Mouse (Mus musculus) liver, embryonic 14.5 days (tissue): Measurements from ENCODE around the gene Cdhr2.

ENCODE experiments used
- CTCF ChIP-seq: IDR thresholded peaks from 2 replicates; pipeline ENCODE4 v1.5.1; 2016; ENCODE audit warnings: antibody characterized with exemption, low read depth, control low read depth
- EP300 ChIP-seq: IDR thresholded peaks from 2 replicates; pipeline ENCODE4 v1.6.1; 2016; ENCODE audit warnings: antibody characterized with exemption, low read depth

DNA sequence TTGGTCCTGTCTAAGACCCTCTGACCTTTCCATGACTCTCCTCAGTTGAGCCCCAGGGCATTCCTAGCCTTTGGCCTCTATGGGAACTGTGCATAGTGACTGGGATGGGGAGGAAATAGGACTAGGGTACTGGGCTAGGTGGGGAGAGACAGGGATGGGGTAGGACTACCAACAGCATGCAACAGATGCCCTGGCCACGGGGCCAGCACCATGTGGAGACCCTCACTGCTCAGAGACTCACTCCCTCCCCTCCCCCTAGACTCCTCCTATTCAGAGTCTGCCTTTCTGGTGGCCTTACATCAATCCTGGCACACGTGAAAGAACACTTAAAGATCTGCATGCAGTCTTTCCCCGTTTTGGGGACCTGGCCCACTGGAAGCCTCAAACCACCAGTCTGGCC, 35.7 kb downstream of the Cdhr2 start:
- TF ChIP-seq EP300 = no peak
- no peak for TF ChIP-seq CTCF
